Mouse (Mus musculus) cerebellum, adult 2 months (tissue): ENCODE data around the gene Dnah2. TPM values are rescaled to one million over a fixed set of nuclear protein-coding genes. Genes with fewer than 3 reads are reported as not detected.

Source experiments
- DNase-seq, 2 experiments: peaks; one replicate each; pipeline ENCODE4 v3.0.0; 2021
- H3K27ac ChIP-seq: fragments of 200-500 bp; 2 replicates; pipeline ENCODE4 v1.5.1; 2012; ENCODE audit warnings: low read length, control low read depth, inconsistent platforms; ENCODE audit not compliant: insufficient read depth
- H3K27me3 ChIP-seq: fragments of 200-500 bp; 2 replicates; pipeline ENCODE4 v1.6.1; 2012; ENCODE audit warnings: inconsistent platforms, mild to moderate bottlenecking, low read length, moderate library complexity; ENCODE audit not compliant: control insufficient read depth, insufficient read depth
- H3K4me1 ChIP-seq: fragments of 200-500 bp; 2 replicates; pipeline ENCODE4 v1.6.1; 2011; ENCODE audit warnings: low read length; ENCODE audit not compliant: control insufficient read depth, insufficient read depth
- H3K4me3 ChIP-seq: fragments of 200-500 bp; replicated peaks from 2 replicates; pipeline ENCODE3; 2011; ENCODE audit warnings: mild to moderate bottlenecking, low read depth, low read length, control low read depth; ENCODE audit not compliant: insufficient read depth
- CTCF ChIP-seq: fragments of 200-500 bp; IDR thresholded peaks from 2 replicates; pipeline ENCODE4 v1.5.1; 2011; ENCODE audit warnings: low read depth, mild to moderate bottlenecking, control low read depth, low read length, moderate library complexity, borderline replicate concordance; ENCODE audit not compliant: insufficient read depth
- POLR2A ChIP-seq: fragments of 200-500 bp; IDR thresholded peaks from 2 replicates; pipeline ENCODE4 v1.6.1; 2011; ENCODE audit warnings: low read length, control low read depth, borderline replicate concordance; ENCODE audit not compliant: insufficient read depth
- WGBS: fragments of 180-500 bp; shearing (Covaris S2); methylation state at CpG from one replicate; pipeline ENCODE4 v1.1.7; 2018; 5-methylcytosine and 5-hydroxymethylcytosine counted together
- polyA plus RNA-seq: library from polyadenylated mRNA; depleted of rRNA; stranded (reverse); fragments of >200 nt; gene quantifications from 2 replicates; pipeline ENCODE4 v1.2.3, GENCODE M21; 2012

Dnah2 gene
- polyA plus RNA-seq, 1 experiment = 0.69 TPM

GRCm38 (mm10) chr11:69414421-69415326, 134.2 kb downstream of the Dnah2 start:
- H3K4me1 ChIP-seq = peaks cover 12% of the 10 kb centered on the region; the same call in 1 of the 2 replicates
- TF ChIP-seq CTCF (no peak), POLR2A (no peak)
- 6% methylated on average over 4 of the region's 4 CpGs for WGBS

DNA sequence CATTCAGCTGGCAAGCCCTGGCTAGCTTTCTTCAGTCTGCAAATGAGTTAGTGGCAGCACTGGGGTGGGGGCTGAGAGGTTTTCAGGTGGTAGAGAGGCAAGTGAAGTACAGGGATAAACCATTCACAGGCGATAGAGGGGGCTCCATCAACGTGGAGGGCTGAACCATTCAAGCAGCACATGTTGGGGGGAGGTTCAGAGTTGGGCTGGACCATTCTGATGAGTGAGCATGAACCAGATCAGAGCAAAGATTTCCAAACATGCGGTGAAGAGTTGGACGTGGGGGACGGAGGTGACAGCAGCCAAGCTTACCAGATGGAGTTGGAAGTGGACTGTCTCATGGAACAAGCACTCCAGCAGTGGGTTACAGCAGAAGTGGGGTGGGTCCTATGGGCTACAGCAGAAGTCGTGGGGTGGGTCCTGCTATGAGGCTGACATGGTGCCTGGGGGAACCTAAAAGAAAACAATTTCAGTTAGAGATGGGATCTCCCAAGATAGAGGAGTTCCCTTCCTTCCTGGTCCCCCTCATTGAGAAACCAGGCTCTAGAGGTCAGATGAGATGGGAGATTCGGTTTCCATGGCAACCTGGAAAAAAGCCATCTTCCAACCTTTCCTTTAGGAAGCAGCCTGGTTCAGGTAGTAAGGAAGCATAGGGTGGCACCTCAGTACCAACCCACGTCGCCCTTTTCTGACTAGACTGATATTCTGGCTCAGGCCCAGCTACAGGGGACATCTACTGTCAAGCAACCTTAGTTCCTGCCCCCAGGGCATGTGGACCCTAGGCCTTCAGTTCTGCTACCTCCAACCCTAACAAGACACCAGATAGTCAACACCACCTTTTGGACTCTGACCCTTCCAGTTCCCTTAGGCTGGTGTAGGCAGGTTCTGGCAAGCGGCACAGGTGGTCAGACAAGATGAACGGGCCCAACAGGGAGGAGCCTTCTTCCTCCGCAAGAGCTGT, 135.4 kb downstream of the Dnah2 start, which contains the start of gene Kdm6b:
Gene Kdm6b, minus strand, starts transcription at position 455 of the 961 bp plus-strand sequence.
- Histone ChIP-seq H3K27ac (peak within 1 kb of the TSS; percentile 8), H3K27me3 (no peaks in the 10 kb centered on the region), H3K4me3 (peak within 1 kb of the TSS; percentile 37), H3K4me1 (peaks cover 12% of the 10 kb centered on the region; the same call in 1 of the 2 replicates)
- TF ChIP-seq POLR2A (no peak), CTCF (no peak)
- WGBS = 4% methylated on average over 12 of the region's 12 CpGs
- peak; percentile 67 to 82 for DNase-seq

More at GRCm38 (mm10) chr11:69414421-69415326, 134.2 kb downstream of the Dnah2 start:
- peak in 1 of 2 experiments; percentile 20 for DNase-seq
- Histone ChIP-seq H3K27me3 (no peaks in the 10 kb centered on the region), H3K4me3 (peak overlapping the region; percentile 78), H3K27ac (peak overlapping the region; percentile 37)

GRCm38 (mm10) chr11:69412548-69412947, 136.4 kb downstream of the Dnah2 start:
- no peak overlapping the region for H3K27ac ChIP-seq
- H3K27me3 ChIP-seq = no peaks in the 10 kb centered on the region
- WGBS = 41% methylated on average over 7 of the region's 7 CpGs
- peak in 1 of 2 experiments; percentile 12 for DNase-seq
- peak overlapping the region; percentile 37 for H3K4me3 ChIP-seq
- H3K4me1 ChIP-seq = peaks cover 16% of the 10 kb centered on the region; the same call in 1 of the 2 replicates
- TF ChIP-seq POLR2A (no peak), CTCF (no peak)

DNA sequence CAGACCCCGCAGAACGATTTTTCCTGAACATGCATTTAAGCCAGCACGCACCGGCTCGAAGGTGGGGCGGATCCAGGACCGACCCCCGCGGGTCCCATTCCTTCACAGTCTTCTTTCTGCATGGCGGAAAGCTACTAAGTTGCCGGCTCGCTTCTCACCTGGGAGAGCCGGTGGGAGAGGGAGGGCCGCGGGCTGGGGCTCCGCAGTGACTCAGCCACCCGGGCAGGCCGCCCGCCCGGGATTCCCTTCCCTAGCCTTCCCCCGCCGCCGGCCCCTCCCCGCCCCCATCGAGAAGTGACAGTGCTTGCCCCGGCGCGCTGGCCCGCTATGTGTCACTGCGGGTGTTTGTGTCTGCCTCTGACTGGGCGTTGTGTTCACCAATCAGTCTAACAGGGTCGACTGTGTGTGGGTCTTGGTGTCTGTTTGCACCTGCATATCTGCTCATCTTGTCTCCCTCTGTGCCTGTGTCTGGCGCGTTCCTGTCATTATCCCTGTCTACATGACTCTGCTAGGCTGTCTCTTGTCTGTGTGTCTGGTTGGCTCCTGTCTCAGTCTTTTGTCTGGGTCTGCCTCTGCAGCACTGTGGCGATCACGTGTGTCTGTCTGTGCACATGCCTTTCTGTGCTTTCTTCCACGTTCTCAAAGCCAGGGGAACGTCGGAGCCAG, 137.2 kb downstream of the Dnah2 start:
- DNase-seq = peak in 1 of 2 experiments; percentile 76
- peak overlapping the region; percentile 70 for H3K4me3 ChIP-seq
- H3K4me1 ChIP-seq = peaks cover 16% of the 10 kb centered on the region; the same call in 1 of the 2 replicates
- TF ChIP-seq POLR2A (no peak), CTCF (no peak)
- no peaks in the 10 kb centered on the region for H3K27me3 ChIP-seq
- under 1% methylated on average over 39 of the region's 39 CpGs for WGBS
- H3K27ac ChIP-seq = peak overlapping the region; percentile 77

GRCm38 (mm10) chr11:69411073-69411535, 137.8 kb downstream of the Dnah2 start:
- peak; percentile 92 to 95 for DNase-seq
- peak overlapping the region; percentile 77 for H3K27ac ChIP-seq
- H3K4me3 ChIP-seq = peak overlapping the region; percentile 70
- no peaks in the 10 kb centered on the region for H3K27me3 ChIP-seq
- under 1% methylated on average over 26 of the region's 26 CpGs for WGBS
- peak; percentile 39; the same call in 1 of the 2 replicates for TF ChIP-seq POLR2A
- no peak for TF ChIP-seq CTCF
- H3K4me1 ChIP-seq = peaks cover 16% of the 10 kb centered on the region; the same call in 1 of the 2 replicates

DNA sequence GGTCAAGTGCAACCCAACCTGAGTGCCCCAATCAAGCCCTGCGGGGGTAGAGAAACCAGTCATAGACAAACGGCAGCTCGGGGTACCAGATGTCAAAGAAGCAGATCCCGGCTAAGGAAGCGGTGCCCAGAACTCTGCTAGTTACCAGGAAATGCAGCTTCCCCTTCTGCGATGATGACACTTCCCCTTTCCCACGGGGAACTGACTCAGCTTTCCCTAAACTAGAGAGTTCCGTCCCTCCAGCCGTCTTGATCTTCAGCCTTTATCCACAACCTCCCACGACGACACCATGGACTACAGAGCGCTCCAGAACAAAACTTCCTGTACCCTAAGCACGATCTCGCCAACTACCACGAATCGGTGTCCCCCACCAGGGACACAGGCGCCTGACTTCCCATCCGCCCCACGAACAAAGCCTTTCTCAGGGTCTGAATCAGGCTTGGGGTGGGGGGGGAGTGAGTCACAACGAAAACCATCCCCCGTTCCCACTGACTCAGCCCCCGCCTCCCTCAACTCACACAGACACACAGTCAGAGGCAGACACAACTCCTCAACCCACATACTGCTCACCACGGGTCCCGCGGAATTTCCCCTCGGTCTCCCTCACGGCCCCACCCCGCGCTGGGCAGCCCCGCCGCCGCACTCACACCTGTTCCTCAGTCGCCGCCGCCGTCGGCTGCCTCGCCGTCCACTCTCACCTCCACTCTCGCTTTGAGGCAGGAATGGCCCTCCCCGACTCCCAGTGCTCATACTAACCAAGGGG, 138.4 kb downstream of the Dnah2 start:
- TF ChIP-seq POLR2A (no peak), CTCF (no peak)
- H3K27me3 ChIP-seq = no peaks in the 10 kb centered on the region
- peaks cover 16% of the 10 kb centered on the region; the same call in 1 of the 2 replicates for H3K4me1 ChIP-seq
- peak overlapping the region; percentile 70 for H3K4me3 ChIP-seq
- H3K27ac ChIP-seq = peak overlapping the region; percentile 49
- WGBS = under 1% methylated on average over 41 of the region's 41 CpGs
- no peak for DNase-seq
